In genomic region chr2:157566260-157566952, GRCm38 (mm10) we compare ENCODE assay signal across 8 mouse cellular contexts. TPM values are rescaled to one million over a fixed set of nuclear protein-coding genes. Genes with fewer than 3 reads are reported as not detected.
DNase-seq lines count a peak whose midpoint lies in the region; ATAC-seq lines count a peak whose summit lies in the region.

No protein-coding gene starts in this region.

- peaks cover 11% of the 10 kb centered on the region; the same call in 1 of the 2 replicates for H3K36me3 ChIP-seq in intestine, embryonic 14.5 days (ENCODE audit: control insufficient read depth, insufficient read depth, low read length)

- H3K27ac ChIP-seq in intestine, embryonic 14.5 days (ENCODE audit: low read depth) = peak overlapping the region; percentile 94

- no peaks in the 10 kb centered on the region for H3K27me3 ChIP-seq in intestine, embryonic 14.5 days (replicated peaks; ENCODE audit: control insufficient read depth, insufficient read depth, low read length)

- intact Hi-C loops in left cerebral cortex, postnatal 14 days (cut with DNase I) = loop anchor here (5.0 kb wide), 1 partner anchor 94 kb away; no protein-coding TSS in a partner anchor

- peaks cover 17% of the 10 kb centered on the region; the same call in 1 of the 2 replicates for H3K4me1 ChIP-seq in intestine, embryonic 14.5 days (replicated peaks; ENCODE audit: control insufficient read depth, insufficient read depth, low read length)

- H3K9me3 ChIP-seq in intestine, embryonic 14.5 days (ENCODE audit: control insufficient read depth, low read length) = peaks cover 9% of the 10 kb centered on the region

- peak; percentile 83 for ATAC-seq in intestine, embryonic 14.5 days (replicated peaks; ENCODE audit: low FRiP score, low TSS enrichment, low read depth)
- ATAC-seq in megakaryocyte-erythroid progenitor cell, adult 5-6 weeks (replicated peaks; ENCODE audit: low FRiP score, low TSS enrichment, poor library complexity, severe bottlenecking) = peak; percentile 94

- under 1% methylated on average over 36 of the region's 36 CpGs for WGBS in intestine, embryonic 14.5 days

- peak overlapping the region; percentile 88 for H3K9ac ChIP-seq in intestine, embryonic 14.5 days (ENCODE audit: low read length)

- DNase-seq in adrenal gland, adult 8-10 months = peak; percentile 72
- peak; percentile 78 for DNase-seq in embryo, embryonic 11.5 days (ENCODE audit: low read depth, low spot score)
- DNase-seq in gastrocnemius, postnatal 25 days = peak; percentile 76
- peak; percentile 99 for DNase-seq in intestine, embryonic 14.5 days (ENCODE audit: low spot score)
- peak; percentile 79 to 85 for DNase-seq in left cerebral cortex, postnatal 14 days (ENCODE audit: low spot score in 2 of 2)
- peak; percentile 74 for DNase-seq in right cerebral cortex, postnatal 14 days
- DNase-seq in urinary bladder, postnatal 25 days (ENCODE audit: low spot score) = peak; percentile 79

- peak overlapping the region; percentile 91 for H3K4me2 ChIP-seq in intestine, embryonic 14.5 days (ENCODE audit: low read length)

- H3K4me3 ChIP-seq in intestine, embryonic 14.5 days (ENCODE audit: low read depth, low read length) = peak overlapping the region; percentile 92

RNA-seq across cellular contexts. Expression of gene Blcap, which starts 4.7 kb away (rescaled TPM):
- 10 to 100 TPM; 81.0 to 96.7 (median 91.6) TPM for total RNA-seq in adrenal gland, adult 8-10 months (2022)
- 10 to 100 TPM; 19.2 to 20.7 TPM for total RNA-seq in gastrocnemius, postnatal 25 days (2021)
- 51.9 and 53.7 TPM in 2 replicates for polyA plus RNA-seq in intestine, embryonic 14.5 days (2014; fragmentation: Nextera tagmentation; extraction: Ambion mirVana)
- total RNA-seq in left cerebral cortex, postnatal 14 days (2021) = 100 to 1,000 TPM; 103 to 116 TPM
- 22.9 and 26.2 TPM in 2 replicates for total RNA-seq in megakaryocyte-erythroid progenitor cell, adult 5-6 weeks (2014; fragmentation: Nextera tagmentation)
- 14.6 and 16.3 TPM in 2 replicates for total RNA-seq in megakaryocyte-erythroid progenitor cell, adult 5-6 weeks (2017)

RNA-seq across cellular contexts. Expression of gene Nnat, which starts 6.5 kb away (rescaled TPM):
- total RNA-seq in adrenal gland, adult 8-10 months (2022) = 100 to 1,000 TPM in 2 of 4 experiments, 10 to 100 TPM in 2; 42.5 to 190 (median 123) TPM
- 10 to 100 TPM in 1 of 2 experiments, 1 to 10 TPM in 1; 1.3 to 49.1 TPM for total RNA-seq in gastrocnemius, postnatal 25 days (2021)
- polyA plus RNA-seq in intestine, embryonic 14.5 days (2014; fragmentation: Nextera tagmentation; extraction: Ambion mirVana) = 410 and 452 TPM in 2 replicates
- 100 to 1,000 TPM; 283 to 425 TPM for total RNA-seq in left cerebral cortex, postnatal 14 days (2021)
- total RNA-seq in megakaryocyte-erythroid progenitor cell, adult 5-6 weeks (2014; fragmentation: Nextera tagmentation) = not detected in 2 replicates
- total RNA-seq in megakaryocyte-erythroid progenitor cell, adult 5-6 weeks (2017) = not detected in 2 replicates

Comparison
In these comparisons a context has a peak if more than half of its experiments do, and no peak if none do; other contexts are left out.
1. Peak in every context shown above with its lines: DNase-seq, ATAC-seq, H3K4me3 ChIP-seq and H3K27ac ChIP-seq.